Mouse (Mus musculus) kidney, adult 9 months (tissue): ENCODE data around the gene Sec23a.
"Not testable (repeated sequence)": the region's sequence is repeated elsewhere in the genome, so short reads cannot be mapped to it uniquely, and the experiment has no call there.

Experiments used
- DNase-seq: peaks from one replicate; pipeline ENCODE4 v3.0.0; 2022

The Sec23a gene

DNA sequence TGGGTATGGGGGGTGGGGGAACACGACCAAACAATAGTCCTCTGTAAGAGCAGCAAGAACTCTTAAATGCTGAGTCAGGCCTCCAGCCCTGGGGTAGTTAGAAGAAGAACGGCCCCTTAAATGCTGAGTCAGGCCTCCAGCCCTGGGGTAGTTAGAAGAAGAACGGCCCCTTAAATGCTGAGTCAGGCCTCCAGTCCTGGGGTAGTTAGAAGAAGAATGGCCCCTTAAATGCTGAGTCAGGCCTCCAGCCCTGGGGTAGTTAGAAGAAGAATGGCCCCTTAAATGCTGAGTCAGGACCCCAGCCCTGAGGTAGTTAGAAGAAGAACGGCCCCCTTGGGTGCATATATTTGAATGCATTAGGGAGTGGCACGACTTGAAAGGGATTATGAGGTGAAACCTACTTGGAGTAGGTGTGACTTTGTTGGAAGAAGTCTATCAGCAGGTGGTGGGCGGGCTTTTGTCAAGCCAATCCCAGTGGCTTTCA is 30.6 kb downstream of the Sec23a start:
- DNase-seq, result not testable (repeated sequence)

DNA sequence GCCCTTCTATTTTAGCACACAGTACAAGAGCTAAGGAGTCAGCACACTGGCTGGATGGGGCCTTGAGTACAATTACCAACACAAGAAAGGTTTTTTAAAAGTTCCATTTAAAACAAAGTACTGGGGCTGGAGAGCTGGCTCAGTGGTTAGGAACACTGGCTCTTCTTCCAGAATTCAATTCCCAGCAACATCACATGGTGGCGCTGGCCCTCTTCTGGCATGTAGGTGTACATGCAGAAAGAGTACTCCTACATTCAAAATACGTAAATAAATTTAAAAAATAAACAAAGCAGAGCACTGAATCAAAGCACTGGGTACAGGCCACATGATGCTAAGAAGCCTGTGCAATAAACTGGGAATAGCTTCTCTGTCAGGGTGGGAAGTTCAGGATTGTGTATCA is 34.9 kb downstream of the Sec23a start:
- DNase-seq, result no peak

DNA sequence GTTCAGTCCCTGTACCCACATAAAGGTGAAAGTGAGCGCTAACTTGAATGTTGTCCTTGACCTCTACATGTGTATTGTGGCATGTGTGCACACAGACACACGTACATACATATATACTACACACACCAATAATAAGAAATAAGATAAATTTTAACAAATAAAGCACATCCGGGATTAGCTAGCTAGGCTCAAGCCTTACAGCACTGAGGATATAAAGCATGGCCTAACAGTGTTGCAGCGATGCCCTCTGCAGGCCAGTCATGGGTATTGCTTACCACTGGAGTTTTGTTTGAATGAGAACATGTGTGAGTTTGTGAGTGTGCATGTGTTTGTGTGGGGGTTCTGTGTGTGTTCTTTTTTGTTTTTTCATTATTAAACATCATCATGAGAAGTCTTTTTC is 47.2 kb downstream of the Sec23a start:
- no peak for DNase-seq

DNA sequence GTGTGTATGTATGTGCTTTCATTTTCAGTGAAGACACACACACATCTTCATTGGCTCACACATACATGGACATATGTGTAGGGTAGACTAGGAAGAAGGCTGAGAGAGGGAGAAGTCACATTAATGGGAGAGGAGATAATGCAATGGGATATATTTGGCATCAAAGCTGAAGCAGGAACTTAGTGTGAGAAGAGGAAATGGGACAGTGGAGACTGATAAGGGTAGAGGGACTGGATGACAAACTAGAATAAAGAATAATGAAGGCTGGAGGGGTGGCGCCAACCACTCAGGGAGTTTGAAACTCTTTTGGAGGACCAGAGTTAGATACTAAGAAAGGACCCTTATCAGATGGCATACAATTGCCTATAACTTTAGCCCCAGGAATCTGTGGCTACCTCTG is 51.0 kb downstream of the Sec23a start:
- DNase-seq, result no peak

DNA sequence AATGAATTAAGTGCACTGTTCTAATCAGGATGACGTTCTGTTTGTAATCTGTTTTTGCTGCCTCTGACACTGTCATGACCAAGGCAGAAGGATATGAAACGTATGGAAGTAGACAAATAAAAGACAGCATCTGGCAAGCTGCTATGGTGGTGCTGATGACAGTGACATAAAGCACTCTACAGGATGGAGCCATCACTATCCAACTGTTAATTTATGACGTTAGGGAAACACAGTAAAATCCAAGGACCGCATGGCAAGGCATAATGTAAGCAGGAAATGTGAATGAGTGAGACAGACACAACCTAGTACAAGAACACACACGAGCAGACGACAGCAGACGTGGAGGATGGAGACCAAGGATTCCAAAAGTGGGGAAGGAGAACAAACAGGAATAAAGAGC is 55.2 kb downstream of the Sec23a start:
- no peak for DNase-seq

DNA sequence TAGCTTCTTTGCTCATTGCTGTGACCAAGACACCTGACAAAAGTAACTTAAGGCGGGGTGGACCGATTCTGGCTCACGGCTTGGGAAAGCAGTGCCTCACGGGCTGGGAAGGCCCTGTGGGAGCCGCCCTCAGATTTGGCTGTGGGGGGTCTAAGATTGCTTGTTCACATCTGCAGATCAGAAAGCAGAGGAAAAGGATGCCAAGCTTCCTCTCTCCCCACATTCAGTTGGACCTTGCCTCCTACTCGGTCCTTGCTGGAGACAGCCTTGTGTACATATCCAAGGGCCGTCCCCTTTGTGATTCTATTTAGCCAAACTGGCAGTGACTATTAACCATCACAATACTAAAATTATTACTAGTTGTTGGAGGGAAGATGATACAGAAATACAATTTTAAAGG is 55.7 kb downstream of the Sec23a start:
- DNase-seq, result no peak

DNA sequence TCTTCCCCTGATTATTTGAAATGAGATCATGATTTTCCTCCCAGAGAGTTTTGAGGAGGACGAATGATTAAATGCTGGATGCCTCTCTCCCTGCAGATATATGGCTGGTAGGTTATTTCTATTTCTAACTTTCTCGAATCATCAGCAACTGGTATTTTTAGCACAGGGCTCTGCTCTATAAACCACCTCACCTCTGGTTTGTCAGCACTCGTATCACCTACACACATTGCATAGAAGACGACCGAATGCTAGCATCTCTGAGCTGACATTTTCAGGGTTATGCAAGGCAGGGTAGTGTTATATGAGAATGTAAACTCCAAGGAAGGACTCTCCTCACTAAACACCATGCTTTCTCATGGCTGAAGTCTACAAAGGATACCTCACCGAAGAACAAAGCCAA is 63.9 kb downstream of the Sec23a start:
- no peak for DNase-seq

DNA sequence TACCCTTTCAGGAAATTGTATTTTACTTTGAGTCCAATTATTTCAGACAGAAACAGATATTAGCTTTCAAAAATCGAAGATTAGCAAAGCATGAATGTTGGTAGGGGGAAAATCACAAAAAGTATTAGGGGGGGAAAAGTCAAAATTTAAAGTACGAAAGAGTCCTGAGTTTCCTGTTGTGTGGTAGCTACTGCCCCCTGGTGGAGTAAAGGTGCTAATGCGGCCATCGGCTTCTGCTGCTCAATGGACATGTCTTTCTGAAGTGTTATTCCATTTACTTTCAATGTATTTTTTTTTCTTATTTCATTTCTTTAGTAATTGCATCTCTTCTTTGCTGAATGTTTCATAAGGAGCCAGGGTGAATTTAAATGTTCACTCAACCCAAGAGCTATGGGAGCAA is 64.6 kb downstream of the Sec23a start:
- DNase-seq, result peak; percentile 55

DNA sequence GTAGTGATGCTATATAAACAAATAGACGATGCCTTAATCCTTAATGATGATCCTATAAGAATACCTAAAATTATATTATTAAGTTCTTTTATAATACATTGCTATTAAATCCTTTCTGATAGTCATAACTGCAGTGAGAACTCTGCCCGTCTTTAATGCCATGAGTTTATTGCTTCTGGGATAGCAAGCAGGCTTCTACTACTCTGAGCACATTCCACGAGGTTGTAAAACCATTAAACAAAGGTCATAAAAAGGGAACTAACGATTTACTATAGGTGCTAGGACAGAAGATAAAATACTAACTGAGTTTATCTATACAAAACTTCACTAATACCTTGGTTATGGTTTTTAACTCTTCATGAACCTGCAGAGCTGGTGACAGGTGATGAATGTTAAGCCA is 69.3 kb downstream of the Sec23a start:
- DNase-seq, result no peak

DNA sequence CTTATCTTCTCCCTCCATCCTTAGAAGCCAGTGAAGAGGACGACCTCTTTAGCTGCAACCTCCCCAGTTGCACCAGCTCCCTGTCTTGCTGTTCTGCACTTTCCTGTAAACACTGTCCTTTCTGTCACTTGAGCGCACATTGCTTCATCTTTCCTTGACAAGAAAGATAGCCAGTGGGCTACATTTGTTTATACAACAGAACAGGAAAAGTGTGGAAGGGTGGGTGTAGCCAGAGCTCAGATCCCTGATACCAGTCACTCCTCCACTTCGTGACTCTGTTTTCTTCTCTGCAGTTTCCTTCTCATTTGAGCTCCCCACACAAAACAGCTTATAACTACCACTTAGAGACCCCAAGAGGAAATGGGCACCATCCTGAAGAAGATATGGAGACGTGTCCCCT is 77.2 kb downstream of the Sec23a start:
- no peak for DNase-seq

DNA sequence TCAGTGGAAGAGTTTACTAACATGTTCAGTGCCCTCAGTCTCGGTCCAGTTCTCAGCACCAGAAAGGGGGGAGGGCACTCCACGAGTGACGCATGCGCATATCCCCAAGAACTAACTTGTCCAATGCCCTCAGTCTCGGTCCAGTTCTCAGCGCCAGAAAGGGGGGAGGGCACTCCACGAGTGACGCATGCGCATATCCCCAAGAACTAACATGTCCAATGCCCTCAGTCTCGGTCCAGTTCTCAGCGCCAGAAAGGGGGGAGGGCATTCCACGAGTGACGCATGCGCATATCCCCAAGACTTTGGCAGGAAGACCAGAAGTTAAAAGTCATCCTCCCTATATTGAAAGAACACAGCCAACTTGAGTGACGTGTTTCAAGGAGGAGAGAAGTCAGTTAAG is 86.8 kb downstream of the Sec23a start:
- no peak for DNase-seq

DNA sequence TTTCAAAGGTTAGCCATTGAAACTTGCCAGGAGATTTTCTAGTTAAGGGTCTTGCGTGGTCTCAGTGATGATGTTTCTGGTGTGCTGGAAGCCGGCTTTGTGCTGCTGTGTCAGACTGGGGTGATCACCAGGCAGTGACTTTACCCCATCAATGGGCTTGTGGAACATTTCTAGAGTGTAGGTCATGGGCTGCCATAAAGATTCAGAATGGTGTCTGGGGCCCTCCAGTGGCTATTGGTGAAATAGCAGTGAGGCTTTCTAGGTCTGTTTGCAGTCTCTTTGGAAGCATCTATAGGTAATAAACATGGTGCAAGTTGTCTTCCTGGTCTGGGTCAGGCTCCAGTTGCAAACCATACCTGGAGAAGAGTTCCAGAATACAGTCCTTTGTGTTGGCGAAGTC is 87.8 kb downstream of the Sec23a start:
- DNase-seq, result peak; percentile 29

DNA sequence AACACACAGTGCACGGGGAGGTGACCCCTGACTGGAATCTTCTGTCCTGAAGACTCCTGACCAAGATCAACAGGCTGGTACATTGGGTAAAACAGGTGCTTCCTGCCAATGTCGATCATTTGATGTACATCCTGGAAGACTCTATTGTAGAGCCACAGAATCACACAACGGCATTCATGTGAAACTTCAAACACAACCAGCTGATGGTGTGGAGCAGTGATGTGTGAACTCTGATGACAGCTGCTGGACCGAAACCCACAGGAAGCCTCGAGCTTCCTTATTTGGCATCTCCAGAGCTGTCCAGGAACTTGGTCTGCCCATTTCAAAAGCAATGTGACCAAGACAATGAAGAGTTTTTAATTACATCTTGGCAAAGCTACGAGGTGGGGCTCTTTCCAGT is 91.0 kb downstream of the Sec23a start:
- DNase-seq, result no peak

DNA sequence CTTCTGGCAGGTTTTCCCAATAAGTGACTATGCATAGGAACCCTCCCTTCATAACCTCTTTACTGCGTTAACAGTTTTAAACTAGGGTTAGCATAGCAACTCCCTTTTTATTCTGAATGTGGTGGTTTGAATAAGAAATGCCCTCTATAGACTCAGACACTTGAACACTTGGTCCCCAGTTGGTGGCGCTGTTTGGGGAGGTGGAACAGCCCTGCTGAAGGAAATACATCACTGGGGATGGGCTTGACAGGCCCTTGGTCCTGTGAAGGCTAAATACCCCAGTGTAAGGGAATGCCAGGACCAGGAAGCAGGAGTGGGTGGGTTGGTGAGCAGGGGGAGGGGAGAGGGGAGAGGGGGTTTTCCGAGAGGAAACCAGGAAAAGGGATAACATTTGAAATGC is 92.3 kb downstream of the Sec23a start:
- no peak for DNase-seq

DNA sequence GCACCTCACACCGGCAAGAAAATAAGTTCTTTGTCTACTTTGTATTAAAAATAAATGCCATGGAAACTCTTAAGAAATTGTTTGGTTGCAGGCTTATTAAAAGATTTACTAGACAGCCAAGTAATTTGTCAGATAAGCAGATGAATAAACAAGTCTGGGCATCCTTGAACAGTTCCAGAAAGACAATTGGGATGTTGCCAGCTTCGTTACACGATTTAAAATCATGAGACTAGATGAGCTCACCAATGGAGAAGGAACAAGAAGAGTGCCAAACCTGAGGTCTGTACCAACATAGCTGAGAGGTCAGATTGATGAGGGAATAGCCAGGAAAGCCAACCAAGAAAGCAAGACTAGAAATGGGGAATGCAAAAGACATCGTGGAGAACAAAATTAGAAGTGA is 102.0 kb downstream of the Sec23a start:
- DNase-seq, result no peak
